Mouse (Mus musculus): ENCODE measurements around the gene Slc9b1. TPM values are rescaled to one million over a fixed set of nuclear protein-coding genes. Genes with fewer than 3 reads are reported as not detected.

Gene Slc9b1
- total RNA-seq, 2 experiments from 2014 or later = 0.74 to 1.0 TPM

GRCm38 (mm10) chr3:135393186-135393585, 45.4 kb downstream of the Slc9b1 start:
- no peak for DNase-seq

GRCm38 (mm10) chr3:135395085-135395484, 47.3 kb downstream of the Slc9b1 start:
- no peak for DNase-seq

GRCm38 (mm10) chr3:135396081-135396480, 48.3 kb downstream of the Slc9b1 start:
- DNase-seq = no peak

- DNase-seq = no peak
These were observed 49.3 kb downstream of the Slc9b1 start for GRCm38 (mm10) chr3:135397112-135397511.

- DNase-seq = peak; percentile 94
These were observed 54.4 kb downstream of the Slc9b1 start for GRCm38 (mm10) chr3:135402201-135402658.

- no peak for DNase-seq
These were observed 55.4 kb downstream of the Slc9b1 start for GRCm38 (mm10) chr3:135403211-135403610.

- DNase-seq = no peak
These were observed 56.0 kb downstream of the Slc9b1 start for GRCm38 (mm10) chr3:135403856-135404255.

GRCm38 (mm10) chr3:135404599-135404998, 56.8 kb downstream of the Slc9b1 start:
- DNase-seq = no peak

GRCm38 (mm10) chr3:135407351-135407750, 59.5 kb downstream of the Slc9b1 start:
- DNase-seq = no peak

GRCm38 (mm10) chr3:135409219-135409618, 61.4 kb downstream of the Slc9b1 start:
- DNase-seq = no peak

- no peak for DNase-seq
These were observed 63.2 kb downstream of the Slc9b1 start for GRCm38 (mm10) chr3:135411056-135411455.

- peak; percentile 68 for DNase-seq
These were observed 64.0 kb downstream of the Slc9b1 start for GRCm38 (mm10) chr3:135411824-135412223.

- DNase-seq = no peak
These were observed 69.4 kb downstream of the Slc9b1 start for GRCm38 (mm10) chr3:135417245-135417644.

GRCm38 (mm10) chr3:135417799-135418198, 70.0 kb downstream of the Slc9b1 start:
- DNase-seq = no peak

- no peak for DNase-seq
These were observed 72.9 kb downstream of the Slc9b1 start for GRCm38 (mm10) chr3:135420542-135421309.

- no peak for DNase-seq
These were observed 73.4 kb downstream of the Slc9b1 start for GRCm38 (mm10) chr3:135421310-135421594.

GRCm38 (mm10) chr3:135422232-135422855, 74.5 kb downstream of the Slc9b1 start:
- DNase-seq = no peak

GRCm38 (mm10) chr3:135422856-135423607, 75.2 kb downstream of the Slc9b1 start:
- DNase-seq = peak; percentile 86

- DNase-seq = no peak
These were observed 75.9 kb downstream of the Slc9b1 start, which contains the start of gene Cisd2 for GRCm38 (mm10) chr3:135423608-135424212. TSS of gene Cisd2 (minus strand) at chr3:135423925.

- DNase-seq = no peak
These were observed 89.2 kb downstream of the Slc9b1 start for GRCm38 (mm10) chr3:135436901-135437616.

- DNase-seq = peak; percentile 99
These were observed 90.1 kb downstream of the Slc9b1 start, which contains the start of gene Ube2d3 for GRCm38 (mm10) chr3:135437758-135438495. TSS of gene Ube2d3 (plus strand) at chr3:135438149.
